Mouse (Mus musculus) olfactory bulb, adult 2 months (tissue): Measurements from ENCODE around the gene Plcb2.

ENCODE experiments used
- CTCF ChIP-seq: fragments of 200-500 bp; IDR thresholded peaks from 2 replicates; pipeline ENCODE4 v1.5.1; 2012; ENCODE audit warnings: low read depth, mild to moderate bottlenecking, low read length, moderate library complexity; ENCODE audit not compliant: insufficient read depth
- POLR2A ChIP-seq: fragments of 200-500 bp; IDR thresholded peaks from 2 replicates; pipeline ENCODE4 v1.6.1; 2012; ENCODE audit warnings: mild to moderate bottlenecking, low read depth, low read length, moderate library complexity; ENCODE audit not compliant: insufficient read depth

- TF ChIP-seq CTCF = no peak
- no peak for TF ChIP-seq POLR2A
Observed at GRCm38 (mm10) chr2:118740341-118740740, 12.1 kb upstream of the Plcb2 start.
